Mouse (Mus musculus) B cell, adult 2 months (primary cell): ENCODE data around the gene Ptpn22.

Experiments used
- DNase-seq, 2 experiments: peaks; one replicate each; pipeline ENCODE4 v3.0.0; 2022

The Ptpn22 gene

DNA sequence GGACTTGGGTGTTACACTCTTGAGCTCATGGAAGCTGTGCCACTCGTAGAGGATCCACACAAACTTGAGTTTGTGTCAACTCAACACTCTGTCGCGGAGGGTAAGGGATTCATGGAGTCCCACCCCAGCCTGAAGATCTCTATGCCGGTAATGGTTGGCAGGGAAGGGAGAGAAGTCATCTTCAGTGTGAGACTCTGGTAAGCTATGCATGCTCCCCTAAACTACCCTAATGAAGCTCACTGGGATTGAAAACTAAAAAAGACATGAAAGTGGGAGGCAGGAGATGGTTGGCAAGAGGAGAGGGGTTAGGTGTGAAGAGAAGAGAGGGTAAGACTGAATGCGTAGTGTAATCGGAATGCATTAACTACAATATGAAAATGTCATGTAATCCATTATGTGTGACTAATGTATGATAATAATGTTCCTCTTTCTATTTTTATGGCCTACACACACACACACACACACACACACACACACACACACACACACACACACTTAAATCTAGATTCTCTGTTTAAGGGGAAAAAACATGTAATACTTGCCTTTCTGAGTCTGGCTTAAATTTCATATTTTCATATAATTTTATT, 1.5 kb upstream of the Ptpn22 start:
- DNase-seq = peak; percentile 42 to 50

DNA sequence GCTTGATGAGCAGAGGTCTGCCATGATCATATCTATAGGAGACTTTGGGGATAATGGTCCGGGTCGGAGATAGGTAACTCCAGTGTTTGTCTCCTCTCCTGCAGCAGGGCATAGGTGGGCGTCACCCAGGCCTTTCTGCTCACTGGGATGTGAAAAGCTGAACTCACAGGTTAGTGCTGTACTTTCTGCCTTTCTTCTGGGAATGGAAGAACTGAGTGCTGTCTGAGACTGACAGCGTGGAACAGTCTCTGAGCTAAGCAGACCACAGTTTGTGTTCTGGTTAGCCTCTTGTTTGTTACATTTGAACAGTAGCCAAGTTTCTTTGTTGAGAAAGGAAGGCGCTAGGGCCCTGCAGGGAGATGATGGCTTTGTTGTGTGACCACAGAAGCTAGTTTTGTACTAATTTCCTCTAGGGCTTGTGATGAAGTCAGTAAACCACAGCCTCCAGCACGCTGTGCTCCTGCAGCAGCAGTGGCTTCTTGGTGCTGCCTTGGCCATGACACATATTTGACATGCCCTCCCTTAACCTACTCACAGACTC, 326 bp downstream of the Ptpn22 start:
- DNase-seq = peak; percentile 75

DNA sequence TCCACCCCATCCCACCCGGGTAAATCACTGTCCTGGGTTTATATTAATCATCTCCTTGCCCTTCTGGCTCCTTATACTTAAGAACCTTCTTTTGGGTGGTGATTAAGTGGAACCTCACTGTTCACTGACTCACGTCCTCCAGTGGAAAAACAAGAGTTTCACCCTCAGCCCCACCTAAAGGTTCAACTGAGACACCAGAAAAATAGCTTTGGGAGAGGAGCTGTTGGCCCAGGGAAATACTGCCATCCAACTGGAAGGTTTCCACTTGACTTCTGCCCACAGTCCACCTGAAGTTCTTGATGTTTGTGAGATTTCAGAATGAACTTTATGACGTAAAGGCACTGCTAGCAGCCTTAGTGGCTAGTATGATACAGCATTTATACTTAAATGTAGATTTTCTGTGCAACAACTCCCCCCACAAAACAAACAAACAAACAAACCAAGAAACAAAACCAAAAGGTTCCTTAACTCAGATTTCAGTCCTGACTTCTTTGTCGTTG, 3.2 kb downstream of the Ptpn22 start:
- no peak for DNase-seq

DNA sequence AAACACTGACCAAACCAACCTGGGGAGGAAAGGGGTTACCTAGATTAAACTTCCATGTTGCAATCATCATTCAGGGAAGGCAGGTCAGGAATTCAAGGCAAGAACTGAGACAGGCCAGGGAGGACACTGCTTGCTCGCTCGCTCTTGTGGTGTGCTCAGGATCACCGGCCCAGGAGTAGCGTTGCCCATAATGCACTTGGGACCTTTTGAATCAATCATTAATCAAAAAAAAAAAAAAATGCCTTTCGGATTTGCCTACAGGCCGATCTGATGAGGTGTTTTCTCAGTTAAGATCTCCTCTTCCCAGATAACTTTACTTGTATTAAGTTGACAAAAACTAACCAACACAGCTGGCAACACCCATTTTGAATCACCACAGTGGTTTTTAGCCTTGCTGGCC, 4.6 kb downstream of the Ptpn22 start:
- DNase-seq = no peak

DNA sequence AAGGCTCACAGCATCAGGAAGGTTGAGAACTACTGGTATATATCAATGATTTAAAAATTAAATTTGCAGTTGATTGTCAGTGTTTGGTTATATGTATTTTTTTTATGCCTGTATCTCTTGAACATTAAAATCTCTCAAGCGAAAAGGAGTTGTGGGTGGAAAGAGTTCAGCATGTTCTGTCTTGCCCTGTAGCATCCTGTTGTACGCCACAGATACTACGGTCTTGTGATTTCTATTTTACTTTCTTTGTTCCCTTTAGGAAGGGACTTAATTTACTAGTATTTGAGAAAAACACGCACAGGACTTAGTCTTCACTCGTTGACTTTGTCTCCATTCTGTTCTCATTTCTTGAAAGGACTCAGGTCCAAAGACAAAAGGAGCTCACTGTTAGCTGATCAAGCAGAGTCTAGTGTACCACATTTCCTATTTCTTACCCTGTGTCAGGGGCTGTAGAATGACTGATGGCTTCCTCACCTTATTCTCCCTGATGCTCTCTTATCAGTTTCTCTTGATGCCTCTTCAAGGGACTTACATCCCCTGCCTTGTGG, 7.9 kb downstream of the Ptpn22 start:
- peak; percentile 43 to 48 for DNase-seq

DNA sequence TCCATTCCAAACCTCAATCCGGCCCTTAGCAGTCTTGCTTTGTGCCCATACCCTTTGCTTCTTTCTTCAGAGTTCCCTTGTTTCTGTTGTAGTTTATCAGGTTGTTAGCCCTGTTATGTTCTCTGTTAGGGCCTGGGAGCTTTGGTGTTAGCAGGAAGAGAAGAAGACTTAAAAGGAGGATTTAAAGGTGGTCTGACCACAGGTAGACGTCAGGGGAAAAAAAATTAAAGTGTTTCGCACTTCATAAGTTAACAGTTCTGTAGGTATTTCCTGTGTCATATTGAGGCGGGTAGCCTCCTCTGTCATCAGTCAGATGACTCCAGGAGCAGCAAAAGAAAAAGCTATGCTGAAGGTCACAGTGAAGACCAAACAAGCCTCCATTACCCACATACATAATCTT, 8.4 kb downstream of the Ptpn22 start:
- peak in 1 of 2 experiments; percentile 41 for DNase-seq

DNA sequence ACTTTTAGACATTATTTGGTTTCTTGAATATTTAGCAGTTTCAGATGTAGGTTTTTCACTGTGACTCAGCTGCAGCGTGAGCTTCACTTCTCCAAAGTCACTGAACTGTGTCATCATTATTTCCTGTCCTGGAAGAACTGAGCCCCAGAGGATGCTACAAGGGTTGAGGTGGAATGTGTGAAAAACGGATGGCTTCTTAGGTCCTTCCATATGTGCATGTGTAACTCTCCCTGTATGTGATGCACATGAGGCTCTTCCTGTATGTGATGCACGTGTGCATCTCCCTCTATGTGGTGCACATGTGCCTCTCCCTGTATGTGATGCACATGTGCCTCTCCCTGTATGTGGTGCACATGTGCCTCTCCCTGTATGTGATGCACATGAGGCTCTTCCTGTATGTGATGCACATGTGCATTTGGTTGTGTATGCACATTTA, 13.1 kb downstream of the Ptpn22 start:
- DNase-seq = peak; percentile 59 to 69

DNA sequence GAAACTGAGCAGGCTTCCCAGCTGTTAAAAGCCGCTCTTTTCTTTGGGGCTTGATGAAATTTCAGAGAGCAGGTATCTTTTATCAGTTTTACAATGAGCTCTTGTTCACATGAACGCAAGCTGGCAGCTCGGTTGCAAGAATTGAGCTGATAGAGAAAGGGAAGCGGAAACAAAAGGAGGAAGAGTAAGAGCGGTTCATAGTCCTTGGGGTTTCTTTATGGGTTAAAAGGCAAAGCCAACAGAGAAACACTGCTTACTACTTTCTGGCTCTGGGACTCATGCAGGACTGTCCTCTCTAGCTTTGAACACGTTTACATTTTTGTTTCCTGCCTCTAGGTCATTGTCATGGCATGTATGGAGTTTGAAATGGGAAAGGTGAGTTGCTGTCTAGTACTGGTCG, 14.7 kb downstream of the Ptpn22 start:
- DNase-seq = peak in 1 of 2 experiments; percentile 20

DNA sequence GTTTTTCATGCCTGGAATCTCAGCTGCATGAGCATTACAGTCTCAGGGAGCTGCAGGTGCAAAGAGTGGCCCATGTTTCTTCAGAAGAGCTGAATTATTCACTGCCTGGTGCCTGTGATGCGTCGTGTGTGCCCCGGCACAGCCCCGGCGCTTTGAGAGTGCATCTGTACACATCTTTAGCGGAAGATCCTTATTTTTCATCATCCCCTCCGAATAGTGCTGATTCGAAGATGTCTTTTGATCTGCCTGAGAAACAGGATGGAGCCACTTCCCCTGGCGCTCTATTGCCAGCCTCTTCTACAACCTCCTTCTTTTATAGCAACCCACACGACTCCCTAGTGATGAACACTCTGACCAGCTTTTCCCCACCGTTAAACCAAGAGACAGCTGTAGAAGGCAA, 26.4 kb downstream of the Ptpn22 start:
- no peak for DNase-seq

DNA sequence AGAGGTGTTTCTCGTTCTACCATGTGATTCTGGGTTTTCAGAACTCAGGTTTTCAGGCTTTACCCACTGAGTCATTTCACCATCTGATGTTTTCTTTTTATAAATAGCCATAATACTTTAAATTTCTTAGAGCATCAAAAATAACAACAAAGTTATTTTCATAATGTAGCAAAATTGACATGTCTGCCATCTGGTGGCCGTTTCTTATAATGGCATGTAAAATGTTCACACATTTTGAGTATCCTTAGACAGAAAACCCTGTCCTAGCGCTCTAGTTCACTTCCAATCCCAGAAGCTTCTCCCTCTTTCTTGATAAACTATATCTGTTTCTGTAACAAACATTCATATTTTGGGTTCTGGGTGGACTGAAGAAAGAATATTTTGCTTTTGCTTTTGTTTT, 28.0 kb downstream of the Ptpn22 start:
- DNase-seq = peak; percentile 71 to 77

DNA sequence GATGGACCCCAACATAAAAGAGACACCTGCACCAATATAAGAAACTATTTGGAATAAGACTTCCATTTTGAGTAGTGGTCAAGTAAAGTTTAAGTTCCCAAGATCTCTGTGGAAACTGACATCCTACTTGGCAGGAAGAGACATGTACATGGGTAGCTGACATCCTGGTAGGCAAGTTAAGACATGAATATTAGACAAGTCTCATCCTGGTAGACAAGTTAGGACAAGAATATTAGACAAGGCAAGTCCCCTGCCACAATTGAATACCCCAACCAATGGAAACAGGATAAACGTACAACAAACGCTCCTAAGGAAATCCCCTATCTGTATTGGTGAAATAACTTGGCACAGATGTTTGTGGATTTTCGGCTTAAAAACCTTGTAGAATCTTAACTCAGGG, 33.8 kb downstream of the Ptpn22 start:
- DNase-seq = no peak

DNA sequence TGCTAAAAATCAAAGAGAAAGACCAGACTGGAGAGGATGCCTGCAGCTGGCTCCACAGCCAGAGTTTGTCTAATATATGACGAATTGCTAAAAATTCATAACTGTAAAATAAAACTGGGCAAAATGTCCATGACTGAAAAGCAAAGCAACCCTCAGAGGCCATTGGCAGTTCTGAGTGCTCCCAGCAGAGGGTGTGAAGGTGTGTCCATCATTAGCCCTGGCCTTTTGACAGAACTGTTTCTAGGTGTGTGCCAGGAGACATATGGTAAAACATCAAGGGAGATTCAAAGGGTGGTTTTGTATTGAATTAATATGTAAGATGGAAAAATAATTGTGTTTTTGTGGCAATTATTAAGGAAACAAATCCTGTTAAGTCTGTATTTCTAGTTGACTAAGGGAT, 45.1 kb downstream of the Ptpn22 start:
- peak; percentile 70 for DNase-seq

DNA sequence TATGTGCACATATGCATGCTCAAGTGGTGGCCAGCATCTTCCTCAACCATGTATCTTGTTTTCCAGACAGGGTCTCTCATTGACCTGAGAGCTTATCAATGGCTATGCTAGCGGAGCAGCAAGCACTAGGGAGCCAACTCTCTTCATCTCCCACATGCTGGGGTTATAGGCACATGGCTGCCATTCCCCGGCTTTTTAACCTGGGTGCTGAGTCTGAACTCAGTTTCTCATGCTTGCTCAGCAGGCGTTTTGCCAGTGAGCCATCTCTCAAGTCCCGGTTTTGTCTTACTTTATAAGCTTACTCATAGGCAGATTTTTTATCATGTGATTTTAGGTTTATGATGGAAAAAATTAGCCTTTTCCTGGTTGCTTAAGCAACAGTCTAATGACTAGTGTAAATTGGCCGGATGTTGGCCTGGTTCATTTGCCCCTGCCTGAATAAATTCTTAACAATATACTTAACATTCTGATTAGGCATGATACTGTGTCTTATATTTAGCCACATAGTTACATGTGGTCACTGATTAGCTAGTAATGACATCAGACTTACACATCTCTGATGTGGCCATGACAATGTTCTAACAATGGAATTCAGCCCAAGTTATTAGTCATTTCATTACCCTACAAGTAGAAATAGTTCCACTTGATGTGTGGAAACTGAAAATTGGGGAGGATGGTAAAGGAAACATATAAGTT, 47.9 kb downstream of the Ptpn22 start:
- no peak for DNase-seq

DNA sequence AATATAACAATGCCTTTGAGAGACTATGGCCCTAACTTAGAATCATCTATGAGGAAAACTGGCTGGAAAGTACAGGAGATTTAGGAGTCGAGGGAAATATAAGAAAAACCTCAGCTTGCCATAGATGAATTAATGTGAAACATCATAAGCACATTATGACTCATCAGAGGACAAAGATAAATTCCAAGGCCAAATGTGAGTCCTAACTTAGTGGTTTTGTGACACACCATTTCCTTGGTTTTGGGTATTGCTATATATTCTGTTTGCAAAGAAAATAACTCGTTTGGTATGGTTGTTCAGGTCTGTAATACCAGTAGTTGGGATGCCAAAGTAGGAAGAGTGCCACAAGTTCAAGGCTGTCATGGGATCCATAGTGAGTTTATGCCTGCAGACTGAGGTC, 49.2 kb downstream of the Ptpn22 start:
- DNase-seq = no peak

DNA sequence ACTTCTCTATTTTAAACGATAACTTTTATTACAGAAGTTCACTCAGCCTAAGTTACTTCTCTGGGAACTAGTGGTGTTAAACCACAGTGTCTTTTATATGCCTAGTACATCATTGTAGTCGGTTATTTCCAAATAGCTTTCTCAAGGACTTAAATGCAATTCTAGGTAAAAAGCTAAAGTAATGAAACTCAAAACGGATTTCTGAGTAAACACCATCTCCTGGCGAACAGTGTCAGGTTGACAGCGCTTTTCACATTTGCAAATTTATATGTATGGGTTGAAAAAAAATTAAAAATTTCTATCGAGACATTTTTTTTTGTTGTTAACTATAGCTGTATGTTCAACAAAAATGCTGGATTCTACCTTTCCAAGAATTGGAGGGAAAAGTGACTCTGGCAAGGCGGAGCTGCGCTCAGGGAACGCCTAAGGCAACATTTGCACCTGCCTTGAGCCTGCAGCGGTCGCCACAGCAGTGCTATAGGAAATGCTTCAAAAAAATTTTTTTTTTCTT, 53.9 kb downstream of the Ptpn22 start:
- no peak for DNase-seq

DNA sequence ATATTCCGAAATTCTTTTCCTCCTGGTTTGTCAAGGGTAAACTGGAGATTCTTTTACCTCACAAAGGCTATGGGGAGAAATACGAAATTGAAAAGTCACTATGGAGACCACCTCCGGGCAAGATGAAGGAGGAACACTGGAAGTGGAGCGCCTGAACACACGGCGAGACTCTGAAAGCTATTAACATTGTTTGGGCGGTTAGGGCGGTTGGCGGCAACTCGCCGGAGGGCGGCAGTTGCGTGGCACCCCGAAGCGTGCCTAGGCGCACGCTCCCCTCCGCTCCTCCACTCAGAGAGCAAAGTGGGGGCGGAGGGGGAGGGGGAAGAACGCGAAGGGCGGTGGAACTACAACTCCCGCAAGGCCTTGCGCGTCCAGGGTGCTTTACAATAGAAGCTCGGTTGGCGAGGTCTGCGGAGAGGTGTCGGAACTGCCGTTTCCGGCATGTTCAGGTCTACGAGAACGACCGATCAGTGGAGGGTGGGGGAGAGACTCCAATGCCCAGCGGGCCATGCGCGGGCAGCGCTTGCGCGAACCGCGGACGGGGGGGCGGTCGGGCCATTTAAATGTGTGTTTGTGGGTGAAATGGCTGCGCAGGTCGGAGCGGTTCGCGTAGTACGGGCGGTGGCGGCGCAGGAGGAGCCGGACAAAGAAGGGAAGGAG, 54.5 kb downstream of the Ptpn22 start, which contains the start of gene Rsbn1:
Rsbn1 (plus strand) TSS at position 111 of the 660 bp plus-strand sequence.
- DNase-seq = peak; percentile 93 to 95

DNA sequence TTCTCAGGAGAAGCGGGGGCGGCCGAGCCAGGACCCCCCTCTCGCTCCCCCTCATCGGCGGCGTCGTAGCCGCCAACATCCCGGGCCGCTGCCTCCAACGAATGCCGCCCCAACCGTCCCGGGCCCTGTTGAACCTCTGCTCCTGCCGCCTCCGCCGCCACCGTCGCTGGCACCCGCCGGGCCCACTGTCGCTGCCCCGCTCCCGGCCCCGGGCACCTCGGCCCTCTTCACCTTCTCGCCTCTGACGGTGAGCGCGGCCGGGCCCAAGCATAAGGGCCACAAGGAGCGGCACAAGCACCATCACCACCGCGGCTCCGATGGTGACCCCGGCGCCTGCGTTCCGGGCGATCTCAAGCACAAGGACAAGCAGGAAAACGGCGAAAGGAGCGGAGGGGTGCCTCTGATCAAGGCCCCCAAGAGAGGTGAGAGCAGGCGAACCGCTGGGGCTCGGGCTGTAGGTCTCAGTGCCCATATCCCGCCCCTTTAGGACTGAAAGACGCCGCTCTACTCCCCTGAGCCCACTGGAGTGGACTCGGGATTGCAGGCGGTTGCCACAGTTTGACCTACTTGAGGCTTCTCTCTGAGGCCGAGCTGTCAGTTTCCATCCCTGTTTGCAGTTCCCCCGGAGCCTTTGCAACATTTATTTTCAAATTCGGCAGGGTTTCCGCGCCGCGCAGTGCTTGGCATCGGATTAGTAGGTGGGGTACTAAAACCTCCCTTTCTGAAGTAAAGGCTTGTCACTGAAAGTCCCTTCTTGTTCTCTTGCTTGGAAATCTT, 55.3 kb downstream of the Ptpn22 start:
- DNase-seq = no peak

DNA sequence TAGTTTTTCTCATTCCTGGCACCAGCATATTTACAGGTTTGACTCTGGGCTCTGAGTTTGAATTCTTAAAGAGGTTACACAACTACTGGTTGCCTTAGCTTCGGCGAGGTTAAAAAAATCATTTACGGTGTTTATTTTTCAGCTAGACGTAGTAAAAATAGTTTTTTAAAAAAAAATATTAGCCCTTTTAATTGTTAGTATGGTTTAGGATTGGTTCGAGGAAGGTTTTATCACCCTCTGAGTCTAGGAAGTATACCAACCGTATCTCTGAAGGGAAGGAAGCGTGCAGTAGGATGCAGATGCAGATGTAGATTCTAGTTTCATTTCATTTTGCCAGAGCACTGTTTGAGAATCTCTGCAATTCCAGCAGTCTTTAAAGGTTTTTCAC, 55.9 kb downstream of the Ptpn22 start:
- no peak for DNase-seq

DNA sequence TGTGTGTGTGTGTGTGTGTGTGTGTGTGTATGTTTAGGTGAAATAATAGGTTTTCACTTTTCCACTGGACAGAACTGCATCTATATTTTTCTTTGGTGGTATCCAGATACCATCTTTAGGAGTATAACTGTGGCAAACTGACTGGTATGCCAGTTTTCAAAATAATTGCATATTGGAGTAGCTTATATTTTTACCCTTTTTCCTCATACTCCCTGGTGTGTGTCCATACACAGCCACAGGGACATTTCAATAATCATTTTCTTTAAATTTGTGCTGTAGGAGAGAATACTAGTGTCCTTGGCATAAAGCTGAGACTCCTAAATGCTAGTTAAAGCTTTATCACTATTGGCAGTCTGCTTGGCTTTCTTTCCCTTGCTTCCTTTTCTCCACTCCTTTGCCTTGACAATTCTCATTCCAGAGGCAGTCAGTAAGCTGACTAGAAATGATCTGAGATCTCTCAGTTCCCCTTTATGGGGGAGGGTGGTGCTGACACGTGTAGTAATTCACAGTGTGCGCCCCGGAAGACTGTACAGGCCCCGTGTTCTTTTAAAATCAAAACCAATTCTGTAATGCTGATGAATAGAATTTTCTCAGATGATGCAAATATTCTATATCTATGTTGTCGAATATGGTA, 56.7 kb downstream of the Ptpn22 start:
- DNase-seq = peak; percentile 63 to 65

DNA sequence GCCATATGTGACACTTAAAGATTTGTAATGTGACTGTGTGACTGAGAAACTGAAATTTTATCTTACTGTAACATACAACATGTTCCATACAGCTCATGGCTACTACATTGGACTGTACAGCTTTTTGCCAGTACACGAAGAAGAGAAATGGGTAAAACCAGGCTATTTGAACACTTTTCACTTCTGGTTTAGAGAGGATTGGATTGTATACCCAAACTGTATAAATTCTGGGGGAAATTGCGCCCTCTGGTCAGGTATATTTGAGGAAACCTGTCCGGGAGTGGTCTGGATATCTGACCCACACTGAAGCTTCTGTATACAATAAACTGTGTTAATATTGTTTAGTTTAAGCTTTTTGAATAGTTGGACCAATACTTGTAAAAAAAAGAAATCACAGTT, 57.2 kb downstream of the Ptpn22 start:
- DNase-seq = no peak

DNA sequence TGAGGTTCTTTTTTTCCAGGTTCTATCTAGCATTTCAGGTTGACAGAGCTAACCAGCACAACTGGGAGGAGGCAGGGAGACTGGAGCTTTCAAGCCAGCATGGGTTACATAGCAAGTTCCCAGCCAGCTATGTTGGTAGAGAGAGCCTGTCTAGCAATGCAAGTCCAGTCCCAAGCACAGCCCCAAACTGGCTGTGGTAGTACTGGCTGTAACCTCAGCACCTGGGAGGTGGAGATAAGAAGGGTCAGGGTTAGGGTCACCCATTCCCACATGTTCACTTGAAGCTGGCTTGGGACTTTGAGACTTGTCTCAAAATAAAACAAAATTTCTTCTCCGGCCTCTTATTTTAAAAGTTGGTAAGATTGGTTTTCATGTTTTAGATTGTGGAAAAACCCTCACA, 60.5 kb downstream of the Ptpn22 start:
- DNase-seq = no peak

DNA sequence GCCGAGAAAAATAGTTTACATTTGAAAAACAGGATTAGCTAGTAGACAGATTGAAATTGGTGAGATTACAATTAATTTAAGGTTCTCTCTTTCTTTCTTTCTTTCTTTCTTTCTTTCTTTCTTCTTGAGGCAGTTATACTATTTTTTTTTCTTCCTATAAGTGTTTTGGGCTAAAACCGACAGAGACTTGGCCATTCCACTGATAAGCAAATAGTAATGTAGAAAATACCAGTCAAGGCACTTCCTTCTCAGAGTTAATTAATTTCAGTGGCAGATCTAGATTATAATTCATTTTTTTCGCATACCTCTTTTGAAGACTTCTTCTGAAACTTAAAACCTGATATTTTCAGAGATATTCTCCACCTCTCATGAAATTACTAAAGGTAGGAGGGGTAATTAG, 65.7 kb downstream of the Ptpn22 start:
- DNase-seq = no peak
